Mouse (Mus musculus): ENCODE results near the gene Cdh23.

Gene Cdh23

GRCm38 (mm10) chr10:60463953-60464647 is 232.2 kb downstream of the Cdh23 start:
- no peak for DNase-seq

GRCm38 (mm10) chr10:60456662-60457397 is 239.5 kb downstream of the Cdh23 start:
- no peak for DNase-seq

- DNase-seq = no peak
Observed at GRCm38 (mm10) chr10:60455193-60455592, 241.1 kb downstream of the Cdh23 start.

- no peak for DNase-seq
Observed at GRCm38 (mm10) chr10:60447186-60447585, 249.1 kb downstream of the Cdh23 start.

- DNase-seq = no peak
Observed at GRCm38 (mm10) chr10:60445031-60445593, 251.2 kb downstream of the Cdh23 start.

- no peak for DNase-seq
Observed at GRCm38 (mm10) chr10:60443078-60443477, 253.2 kb downstream of the Cdh23 start.

GRCm38 (mm10) chr10:60442321-60442720 is 254.0 kb downstream of the Cdh23 start:
- peak; percentile 8 to 41 for DNase-seq

- DNase-seq = no peak
Observed at GRCm38 (mm10) chr10:60432679-60433078, 263.6 kb downstream of the Cdh23 start.

GRCm38 (mm10) chr10:60430591-60430990 is 265.7 kb downstream of the Cdh23 start:
- DNase-seq = no peak

- no peak for DNase-seq
Observed at GRCm38 (mm10) chr10:60430001-60430400, 266.3 kb downstream of the Cdh23 start.

- DNase-seq = no peak
Observed at GRCm38 (mm10) chr10:60422756-60423155, 273.5 kb downstream of the Cdh23 start.

- DNase-seq = peak in 1 of 2 experiments; percentile 15
Observed at GRCm38 (mm10) chr10:60419624-60420023, 276.7 kb downstream of the Cdh23 start.

GRCm38 (mm10) chr10:60418137-60418536 is 278.2 kb downstream of the Cdh23 start:
- peak; percentile 66 to 72 for DNase-seq

GRCm38 (mm10) chr10:60417041-60417440 is 279.2 kb downstream of the Cdh23 start:
- no peak for DNase-seq

GRCm38 (mm10) chr10:60413756-60414155 is 282.5 kb downstream of the Cdh23 start:
- no peak for DNase-seq

- no peak for DNase-seq
Observed at GRCm38 (mm10) chr10:60411794-60412193, 284.5 kb downstream of the Cdh23 start.

- peak; percentile 71 to 74 for DNase-seq
Observed at GRCm38 (mm10) chr10:60407831-60408230, 288.5 kb downstream of the Cdh23 start.

GRCm38 (mm10) chr10:60405460-60406177 is 290.7 kb downstream of the Cdh23 start:
- DNase-seq = no peak

GRCm38 (mm10) chr10:60400507-60401295 is 295.6 kb downstream of the Cdh23 start:
- no peak for DNase-seq

- no peak for DNase-seq
Observed at GRCm38 (mm10) chr10:60399449-60399848, 296.8 kb downstream of the Cdh23 start, which contains the start of gene Gm17455. Gene Gm17455 (plus strand): TSS chr10:60399726.

- no peak for DNase-seq
Observed at GRCm38 (mm10) chr10:60398051-60398814, 298.1 kb downstream of the Cdh23 start.
